Mouse (Mus musculus) spleen, postnatal 4 days (tissue): Measurements from ENCODE around the gene Myog.

ENCODE experiments used
- DNase-seq, 2 experiments: peaks; one replicate each; pipeline ENCODE4 v3.0.0; 2022; ENCODE audit warnings: low spot score in 2 of 2

The Myog gene

DNA sequence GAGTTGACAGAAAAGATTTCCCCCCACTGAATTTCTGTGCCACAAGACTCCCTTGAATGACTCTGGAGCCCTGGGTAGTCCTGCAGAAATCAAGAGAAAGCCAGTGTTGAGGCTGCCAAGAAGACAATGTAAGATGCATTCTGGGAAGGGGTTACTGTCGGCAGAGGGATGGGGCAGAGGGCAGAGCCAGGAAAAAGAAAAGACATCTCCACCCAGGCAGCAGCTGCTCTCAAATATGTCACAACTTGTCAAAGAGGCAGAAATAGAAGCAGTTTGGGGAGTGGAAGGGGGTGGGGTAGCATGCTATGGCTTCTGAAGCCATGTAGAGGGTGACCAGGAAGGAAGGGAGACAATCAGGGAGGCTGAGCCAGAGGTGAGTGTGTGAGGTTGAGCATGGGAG lies 6.7 kb upstream of the Myog start:
- DNase-seq: no peak

DNA sequence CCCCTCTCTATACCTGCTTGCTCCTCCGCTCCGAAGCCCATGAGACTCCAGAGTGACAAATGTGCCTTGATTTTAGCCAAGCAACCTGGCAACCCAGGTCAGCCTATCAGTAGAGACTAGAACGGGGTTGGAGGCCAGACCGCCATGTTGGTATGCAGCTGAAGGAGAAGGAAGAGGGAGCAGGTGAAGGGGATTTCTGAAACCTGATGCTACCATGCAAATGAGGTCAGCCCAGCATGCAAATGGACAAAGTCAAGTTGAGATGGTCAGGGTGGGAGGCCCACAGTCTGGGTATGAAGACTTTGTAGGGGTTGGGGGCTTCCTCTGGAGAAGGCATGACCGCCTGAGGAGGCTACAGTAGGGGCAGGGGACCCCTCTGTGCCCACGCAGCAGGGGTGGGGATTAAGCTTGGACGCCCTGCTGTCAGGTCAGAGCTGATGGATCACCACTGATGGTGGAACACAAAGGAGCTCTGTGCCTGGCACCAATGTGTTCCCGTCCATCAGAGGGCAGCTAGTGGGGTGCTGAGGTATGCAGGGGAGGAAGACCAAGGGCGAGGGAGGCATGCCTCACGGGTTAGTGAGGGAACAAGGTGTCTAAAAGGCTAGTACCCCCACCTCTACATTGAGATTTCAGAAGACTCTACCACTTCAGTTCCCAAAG lies 4.2 kb upstream of the Myog start:
- DNase-seq: no peak

DNA sequence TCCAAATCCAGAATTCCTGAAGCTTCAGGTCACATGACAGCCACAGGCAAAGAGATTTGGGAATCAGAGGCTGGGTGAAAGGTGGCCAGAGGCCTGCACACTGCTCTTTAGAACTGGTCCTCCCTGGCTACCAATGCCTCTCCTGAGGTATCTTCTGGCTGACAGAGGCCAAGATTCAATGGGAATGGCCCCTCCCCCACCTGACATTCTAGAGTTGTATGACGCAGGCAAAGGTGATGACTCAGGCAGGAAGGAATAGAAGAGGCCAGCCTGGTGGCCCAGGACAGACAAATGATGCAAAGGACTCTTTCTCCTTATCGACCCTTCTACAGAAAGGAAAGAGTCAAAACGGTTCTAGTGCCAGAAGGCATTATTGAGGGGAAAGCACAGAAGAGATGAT lies 1.6 kb upstream of the Myog start:
- DNase-seq: no peak

DNA sequence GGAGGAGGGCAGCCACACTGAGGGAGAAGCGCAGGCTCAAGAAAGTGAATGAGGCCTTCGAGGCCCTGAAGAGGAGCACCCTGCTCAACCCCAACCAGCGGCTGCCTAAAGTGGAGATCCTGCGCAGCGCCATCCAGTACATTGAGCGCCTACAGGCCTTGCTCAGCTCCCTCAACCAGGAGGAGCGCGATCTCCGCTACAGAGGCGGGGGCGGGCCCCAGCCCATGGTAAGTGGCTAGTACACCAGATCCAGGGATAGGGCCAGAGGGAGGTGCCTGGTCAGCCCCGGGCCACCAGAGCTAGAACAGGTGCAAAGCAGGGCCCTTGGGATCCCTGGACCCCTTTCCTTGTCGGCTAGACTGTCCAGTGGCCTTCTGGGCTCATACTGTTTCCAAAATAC lies 511 bp downstream of the Myog start:
- no peak for DNase-seq

DNA sequence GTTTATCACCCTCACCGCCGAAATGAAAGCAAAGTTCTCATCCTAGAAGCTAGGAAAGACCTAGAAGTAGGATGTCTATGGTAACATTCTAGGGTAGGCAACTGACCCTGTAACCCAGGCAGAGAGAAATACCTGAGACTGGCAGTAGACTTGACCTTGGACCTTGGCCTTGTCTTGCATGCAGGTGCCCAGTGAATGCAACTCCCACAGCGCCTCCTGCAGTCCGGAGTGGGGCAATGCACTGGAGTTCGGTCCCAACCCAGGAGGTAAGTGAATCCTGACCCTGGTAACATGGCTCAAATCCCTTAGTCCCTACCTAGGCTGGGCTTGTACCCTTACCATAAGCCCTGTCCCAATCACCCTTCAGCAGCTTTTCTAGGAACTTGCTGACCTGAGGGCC lies 1.1 kb downstream of the Myog start:
- no peak for DNase-seq

DNA sequence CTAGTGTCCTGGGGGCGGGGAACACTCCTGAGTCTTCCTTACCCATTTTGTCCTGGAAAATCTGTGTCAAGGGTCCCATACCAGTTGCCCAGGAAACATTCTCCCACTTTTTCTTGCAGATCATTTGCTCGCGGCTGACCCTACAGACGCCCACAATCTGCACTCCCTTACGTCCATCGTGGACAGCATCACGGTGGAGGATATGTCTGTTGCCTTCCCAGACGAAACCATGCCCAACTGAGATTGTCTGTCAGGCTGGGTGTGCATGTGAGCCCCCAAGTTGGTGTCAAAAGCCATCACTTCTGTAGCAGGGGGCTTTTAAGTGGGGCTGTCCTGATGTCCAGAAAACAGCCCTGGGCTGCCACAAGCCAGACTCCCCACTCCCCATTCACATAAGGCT lies 1.8 kb downstream of the Myog start:
- no peak for DNase-seq

DNA sequence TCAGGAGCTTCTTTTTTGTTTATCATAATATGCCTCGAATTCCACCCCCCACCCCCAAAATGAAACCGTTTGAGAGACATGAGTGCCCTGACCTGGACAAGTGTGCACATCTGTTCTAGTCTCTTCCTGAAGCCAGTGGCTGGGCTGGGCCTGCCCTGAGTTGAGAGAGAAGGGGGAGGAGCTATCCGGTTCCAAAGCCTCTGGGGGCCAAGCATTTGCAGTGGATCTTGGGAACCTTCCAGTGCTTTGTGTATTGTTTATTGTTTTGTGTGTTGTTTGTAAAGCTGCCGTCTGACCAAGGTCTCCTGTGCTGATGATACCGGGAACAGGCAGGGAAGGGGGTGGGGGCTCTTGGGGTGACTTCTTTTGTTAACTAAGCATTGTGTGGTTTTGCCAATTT lies 2.3 kb downstream of the Myog start:
- DNase-seq: no peak

DNA sequence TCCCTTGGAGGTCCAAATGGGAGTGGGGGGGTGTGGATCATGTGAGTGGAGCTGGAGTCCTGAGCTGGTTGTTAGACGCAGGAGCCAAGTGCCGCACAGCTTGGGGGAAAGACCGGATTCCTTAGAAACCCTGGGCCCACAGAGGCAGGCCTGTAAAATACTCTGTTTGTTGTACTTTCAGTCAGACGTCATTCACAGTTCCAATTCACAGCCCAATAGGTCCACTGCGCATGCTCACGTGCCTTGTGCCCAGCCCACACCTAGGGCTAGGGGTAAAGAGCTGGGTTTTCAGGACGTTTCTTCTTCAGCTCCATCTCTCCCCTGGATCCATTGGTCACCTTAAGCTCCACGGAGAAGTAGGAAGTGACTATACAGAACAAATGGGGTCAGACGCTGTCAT lies 2.8 kb downstream of the Myog start:
- no peak for DNase-seq

DNA sequence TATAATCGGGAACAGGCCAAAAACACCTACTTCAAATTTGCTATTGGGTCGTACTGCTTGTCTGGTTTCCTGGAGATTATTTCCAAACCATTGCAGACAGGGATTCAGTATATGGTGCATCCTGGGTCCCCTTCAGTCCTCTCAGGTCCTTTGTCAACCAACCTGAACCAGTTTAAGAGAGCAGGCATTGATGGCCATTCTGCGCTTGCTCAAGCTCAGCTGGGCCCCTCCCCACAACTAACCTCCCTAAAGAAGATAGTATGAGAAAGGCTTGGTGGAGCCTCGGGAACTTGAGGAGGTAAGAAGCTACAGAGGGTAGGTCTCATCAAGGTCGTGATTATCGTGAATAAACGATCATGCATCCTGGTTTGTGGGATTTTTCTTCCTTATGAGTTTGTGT lies 3.5 kb downstream of the Myog start:
- DNase-seq: no peak

DNA sequence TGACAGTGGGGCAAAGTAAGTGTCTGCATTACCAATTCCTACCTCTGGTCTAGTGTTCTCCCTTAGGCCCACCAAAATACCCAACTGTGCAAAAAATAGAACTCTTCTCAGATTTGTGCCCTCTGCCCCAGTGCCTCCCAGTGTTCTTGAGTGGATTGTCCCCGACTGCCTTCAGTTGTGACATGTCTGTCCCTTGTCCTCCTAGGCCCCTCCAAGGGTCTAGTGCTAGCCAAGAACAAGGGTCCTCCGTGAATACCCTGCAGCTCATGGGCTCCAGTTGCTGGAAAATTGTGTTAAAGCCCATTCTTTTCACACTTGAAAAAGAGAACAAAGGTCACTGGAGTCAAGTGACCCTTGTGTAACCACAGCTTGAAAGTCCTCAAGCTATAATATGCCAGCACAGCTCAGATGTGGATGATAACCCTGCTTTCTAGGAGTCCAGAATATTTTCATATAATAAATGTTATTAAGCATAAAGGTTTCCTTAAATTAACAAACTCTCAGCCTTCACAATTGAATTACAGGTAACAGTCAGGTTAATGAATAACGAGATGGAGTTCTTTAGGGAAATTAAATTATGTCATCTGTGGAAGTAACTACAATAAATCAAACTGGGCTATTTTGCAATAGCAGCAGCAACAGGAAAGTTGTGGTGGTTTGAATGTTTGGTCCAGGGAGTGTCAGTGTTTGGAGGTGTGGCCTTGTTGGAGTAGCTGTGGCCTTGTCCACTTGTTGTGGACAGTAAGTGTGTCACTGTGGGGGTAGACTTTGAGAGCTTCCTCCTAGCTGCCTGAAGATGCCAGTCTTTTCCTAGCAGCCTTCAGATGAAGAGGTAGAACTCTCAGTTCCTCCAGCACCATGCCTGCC lies 4.2 kb downstream of the Myog start:
- no peak for DNase-seq

DNA sequence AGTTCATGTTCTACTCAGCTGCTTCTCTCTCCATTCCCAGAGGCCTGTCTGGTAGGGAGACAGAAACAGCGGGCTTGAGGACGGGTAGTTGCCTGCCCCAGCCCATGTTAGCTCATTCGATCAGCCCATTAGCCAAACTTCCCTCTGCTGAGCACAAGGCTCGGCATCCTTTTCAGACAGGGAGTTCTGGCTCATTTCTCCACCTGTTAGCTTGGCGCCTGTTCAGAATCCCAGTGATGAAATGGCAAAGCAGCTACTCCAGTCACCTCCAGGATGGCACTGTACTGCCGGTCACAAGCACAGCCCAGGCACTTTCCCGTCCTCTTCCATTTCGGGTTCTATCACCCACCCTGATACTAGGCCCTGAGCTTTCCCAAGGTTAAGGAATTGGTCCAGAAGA lies 7.5 kb downstream of the Myog start:
- DNase-seq: no peak

DNA sequence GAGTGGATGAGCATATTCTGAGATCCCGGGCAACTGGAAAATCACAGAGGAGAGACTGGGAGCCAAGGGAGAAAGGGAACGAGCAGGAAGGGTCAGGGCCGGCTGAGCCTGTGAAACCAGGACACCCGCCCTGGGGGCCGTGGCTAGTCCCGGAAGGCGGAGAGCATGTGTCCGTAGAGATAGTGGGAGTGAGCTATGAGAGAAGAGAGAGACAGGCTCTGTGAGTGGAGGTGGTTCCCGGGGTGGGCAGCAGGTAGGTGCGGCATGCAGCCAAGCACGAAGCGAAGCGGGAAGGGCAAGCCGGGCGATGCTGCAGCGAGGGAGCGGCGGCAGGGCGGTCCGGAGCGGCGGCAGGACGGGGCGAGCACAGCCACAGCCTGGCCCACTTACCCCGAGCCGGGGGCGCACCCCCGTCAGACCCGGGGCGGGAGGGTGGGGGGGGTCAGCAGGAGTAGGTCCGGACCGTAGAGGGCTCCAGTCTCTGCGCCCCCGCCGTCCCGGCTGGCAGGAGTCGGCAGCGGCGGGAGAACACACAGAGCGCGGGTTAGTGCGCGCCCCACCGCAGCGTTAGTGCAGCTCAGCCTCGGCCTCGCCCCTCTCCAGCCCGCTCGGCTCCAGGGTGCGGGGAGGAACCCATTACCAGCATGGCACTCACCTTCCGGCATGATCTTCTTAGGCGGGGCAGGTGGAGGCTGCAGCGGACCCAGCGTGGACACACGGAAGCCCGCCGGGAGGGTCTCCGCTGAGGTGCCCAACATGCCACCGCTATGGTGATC lies 9.0 kb downstream of the Myog start:
- DNase-seq: no peak

DNA sequence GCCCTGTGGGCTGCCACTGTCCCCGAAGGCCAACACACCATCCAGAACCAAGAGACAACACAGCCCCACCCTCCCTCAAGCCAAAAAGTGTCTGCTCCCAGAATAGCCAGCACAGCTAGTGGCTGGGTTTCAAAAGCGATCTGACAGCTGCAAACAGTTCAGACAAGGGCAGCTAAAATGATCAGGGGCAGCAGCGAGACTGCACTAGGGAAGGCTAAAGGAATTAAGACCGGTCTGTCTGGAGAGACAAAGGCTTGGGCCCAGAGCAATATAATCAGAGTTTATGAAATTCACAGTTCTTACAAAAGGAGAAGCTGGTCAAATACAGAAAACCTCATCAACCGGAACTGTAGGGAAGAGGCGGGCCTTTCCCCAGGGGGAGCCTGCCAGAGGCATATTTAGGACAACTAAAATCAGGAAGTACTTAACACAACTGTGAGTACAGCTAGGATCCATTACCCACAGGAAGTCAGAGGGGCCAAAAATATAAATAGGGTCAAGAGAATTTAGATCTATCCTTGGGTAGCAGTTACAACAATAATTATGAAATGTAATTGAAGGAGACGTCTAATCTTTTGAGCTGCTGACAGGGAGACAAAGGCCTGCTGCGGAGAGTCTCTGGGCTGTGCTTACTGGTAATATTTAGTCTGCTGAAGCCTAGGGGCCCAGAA lies 12.9 kb downstream of the Myog start:
- peak in 1 of 2 experiments; percentile 45 for DNase-seq

DNA sequence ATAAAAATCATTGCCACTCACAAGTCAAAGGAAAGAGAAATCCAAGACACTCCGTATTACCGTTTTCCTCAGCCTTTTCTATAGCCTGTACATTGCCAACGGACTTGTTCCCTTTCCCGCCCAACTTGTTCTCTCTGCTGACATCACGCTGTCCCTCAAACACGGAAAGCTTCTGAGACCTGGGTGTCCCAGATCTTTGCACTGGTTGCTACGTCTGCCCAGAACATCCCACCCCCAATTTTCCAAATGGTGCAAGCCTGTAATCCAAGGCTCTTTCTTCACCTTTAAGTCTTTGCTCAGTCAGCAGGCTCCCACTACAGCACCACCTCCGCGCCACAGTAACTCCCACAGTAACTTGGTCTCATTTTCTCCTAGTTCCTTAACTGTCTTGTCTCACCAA lies 15.2 kb downstream of the Myog start:
- DNase-seq: no peak

DNA sequence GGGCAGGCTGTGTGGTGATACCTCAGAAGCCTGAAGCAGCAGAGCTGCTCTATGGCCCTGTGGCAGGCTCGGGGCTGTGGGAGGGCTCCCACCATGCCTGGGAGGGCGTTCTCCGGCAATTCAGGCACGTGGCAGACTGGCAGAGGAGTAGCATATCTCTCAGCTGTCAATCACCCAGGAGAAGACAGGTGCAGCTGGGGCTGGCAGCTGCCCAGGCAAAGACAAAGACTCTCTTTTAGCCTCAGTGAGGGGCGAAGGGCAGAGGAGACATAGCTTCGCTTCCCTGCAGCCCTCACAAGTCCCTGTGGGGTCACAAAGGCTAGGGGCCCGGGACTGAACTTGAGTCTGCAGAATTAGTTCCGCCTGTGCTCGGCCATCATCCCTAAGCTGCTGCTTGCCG lies 17.6 kb downstream of the Myog start:
- no peak for DNase-seq

DNA sequence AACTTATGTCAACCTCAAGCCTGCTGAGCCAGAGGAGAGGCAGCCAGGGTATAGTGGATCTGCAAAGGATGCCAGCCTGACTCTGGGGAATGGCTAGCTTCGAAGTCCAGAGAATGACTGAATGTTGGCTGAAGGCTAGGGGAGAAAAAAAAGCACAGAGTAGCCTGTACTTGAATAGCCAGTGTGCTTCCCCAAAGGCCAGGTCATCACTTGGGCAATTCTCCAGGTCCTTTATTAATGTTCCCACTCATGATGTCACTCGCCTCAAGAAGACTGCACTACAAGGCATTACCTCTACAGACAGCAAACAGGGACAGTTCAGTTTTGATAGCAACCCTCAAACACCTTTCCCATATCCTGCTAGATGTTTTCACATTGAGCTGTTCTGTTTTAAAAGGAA lies 20.5 kb downstream of the Myog start:
- DNase-seq: no peak

DNA sequence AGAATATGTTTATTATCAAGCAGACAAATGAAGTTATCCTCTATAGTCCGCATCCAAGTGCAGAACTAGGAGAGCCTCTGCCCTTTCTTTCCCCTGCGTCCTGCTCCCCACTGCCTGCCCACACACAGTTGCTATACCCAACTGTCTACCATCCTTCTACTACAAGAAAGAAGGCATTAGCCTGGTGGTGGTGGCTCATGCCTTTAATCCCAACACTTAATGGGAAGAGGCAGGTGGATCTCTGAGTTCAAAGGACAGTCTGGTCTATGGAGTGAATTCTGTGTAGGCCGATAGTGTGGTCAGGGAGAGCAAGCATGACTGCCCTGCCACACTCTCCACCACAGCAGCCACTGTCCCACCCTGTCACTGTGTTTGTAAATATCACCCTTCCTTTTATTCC lies 20.9 kb downstream of the Myog start:
- no peak for DNase-seq

DNA sequence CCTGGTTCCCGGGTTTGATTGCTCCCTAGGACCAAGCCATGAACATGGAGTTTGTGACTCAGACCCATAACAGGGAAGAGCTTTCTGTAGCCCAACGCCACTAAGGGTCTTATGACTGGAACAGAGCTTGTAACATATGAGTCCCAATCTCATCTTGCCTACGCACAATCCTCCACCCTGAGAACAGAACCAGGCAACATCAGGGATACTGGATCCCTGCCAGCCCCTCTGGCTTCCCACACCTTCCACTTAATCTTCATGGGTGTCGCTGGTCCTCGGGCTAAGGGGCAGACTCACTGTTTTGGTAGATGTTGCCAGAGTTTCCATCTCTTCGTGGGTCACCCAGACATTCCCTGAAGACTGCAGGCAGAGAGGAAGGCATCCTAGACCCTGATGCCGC lies 22.0 kb downstream of the Myog start:
- no peak for DNase-seq

DNA sequence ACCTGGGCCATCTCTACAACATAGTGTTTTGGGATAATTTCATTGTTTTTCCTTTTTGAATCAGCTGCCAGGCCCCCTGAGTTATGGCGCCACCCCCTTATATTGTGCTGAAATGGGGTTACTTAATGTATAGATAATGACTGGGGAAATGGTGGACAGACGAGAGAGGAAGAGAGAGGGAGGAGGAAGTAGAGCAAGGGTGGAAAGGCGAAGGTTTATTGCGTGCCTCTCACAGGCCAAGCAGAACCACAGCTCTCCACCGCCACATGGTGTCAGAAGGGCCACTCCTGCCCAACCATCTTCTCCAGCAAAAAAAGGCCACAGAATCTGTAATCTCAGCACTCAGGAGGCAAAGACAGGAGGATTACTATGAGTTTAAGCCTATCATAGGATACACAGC lies 25.4 kb downstream of the Myog start:
- DNase-seq: no peak

DNA sequence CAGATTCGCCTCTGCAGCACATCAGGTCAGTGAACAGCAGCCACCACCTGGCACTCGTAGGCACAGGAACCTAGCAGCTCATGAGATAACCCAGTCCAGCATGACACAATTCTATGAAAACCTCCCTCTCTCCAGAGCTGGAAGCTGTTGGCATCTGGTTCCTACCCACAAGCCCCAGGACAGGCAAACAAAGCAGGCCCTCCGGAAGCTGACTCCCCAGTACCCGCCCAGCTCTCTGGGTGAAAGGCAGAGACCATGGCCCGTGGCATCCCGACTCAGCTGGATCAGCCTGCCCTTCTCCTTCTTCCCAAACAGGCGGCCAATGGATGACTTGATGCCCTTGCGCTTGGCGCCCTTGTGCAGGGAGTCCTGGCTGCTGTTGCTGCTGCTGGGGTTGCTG lies 26.6 kb downstream of the Myog start:
- DNase-seq: no peak

DNA sequence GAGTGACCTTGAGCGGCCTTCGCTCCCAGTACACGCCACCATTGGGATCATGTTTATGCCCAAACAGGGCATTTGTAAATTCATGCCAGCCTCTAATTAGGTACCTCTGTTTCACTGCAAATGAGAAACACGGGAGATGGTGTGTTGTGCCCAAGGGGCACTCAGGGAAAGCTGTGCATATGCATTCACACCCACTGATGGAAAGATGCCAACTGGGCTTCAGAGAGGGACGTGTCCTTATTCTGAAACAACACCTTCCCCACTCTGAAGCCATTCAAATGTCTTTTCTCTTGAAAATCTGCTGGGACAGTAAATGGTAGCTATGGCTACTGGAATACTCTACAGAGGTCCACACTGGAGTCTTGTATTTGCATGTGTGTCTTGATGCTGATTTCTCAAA lies 28.5 kb downstream of the Myog start:
- no peak for DNase-seq

DNA sequence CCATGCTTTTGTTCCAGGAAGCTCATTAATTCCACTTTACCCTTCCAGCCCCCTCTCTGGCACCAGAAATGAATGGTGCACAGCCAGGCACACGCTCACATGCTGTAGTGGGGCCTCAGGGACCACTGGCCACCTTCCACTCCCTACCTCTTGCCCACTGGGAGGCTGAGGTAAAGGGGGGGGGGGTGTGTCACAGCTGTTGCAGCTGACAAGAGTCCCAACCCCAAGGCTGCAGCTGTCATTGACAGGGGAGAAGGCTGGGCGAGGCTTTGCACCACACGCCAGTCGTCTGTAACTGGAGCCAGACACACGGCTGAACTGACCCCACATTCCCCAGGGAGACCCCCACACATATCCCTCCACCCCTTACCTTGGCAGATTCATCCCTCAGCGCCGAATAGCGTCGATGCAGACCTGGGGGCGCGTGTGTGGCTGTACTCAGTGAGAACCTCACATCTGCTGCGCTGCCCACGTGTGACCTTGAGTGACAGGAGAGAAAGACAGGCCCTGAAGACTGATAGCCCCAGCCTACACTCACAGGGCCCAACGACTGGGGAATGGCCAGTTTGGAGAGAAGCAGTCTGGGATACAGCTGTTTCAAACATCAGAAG lies 31.0 kb downstream of the Myog start:
- DNase-seq: no peak
